Mouse (Mus musculus): ENCODE results near the gene Fam83d. TPM values are rescaled to one million over a fixed set of nuclear protein-coding genes. Genes with fewer than 3 reads are reported as not detected.
A peak's percentile ranks its signal among the peaks of the same experiment; 100 is the strongest.

The Fam83d gene
- polyA plus RNA-seq (2015; fragmentation: Nextera tagmentation; extraction: Ambion mirVana): 22.0 and 22.8 TPM in 2 replicates

- H3K36me3 ChIP-seq: no peaks in the 10 kb centered on the region
- peak; percentile 98 for ATAC-seq (replicated peaks)
- under 1% methylated on average over 48 of the region's 48 CpGs for WGBS
- peak within 1 kb of the TSS; percentile 47 for H3K9ac ChIP-seq (replicated peaks)
- no peak within 1 kb of the TSS for H3K27ac ChIP-seq (replicated peaks)
- H3K4me1 ChIP-seq: peaks cover 51% of the 10 kb centered on the region
- H3K9me3 ChIP-seq: no peaks in the 10 kb centered on the region
- peak within 1 kb of the TSS; percentile 55 for H3K4me3 ChIP-seq
- H3K27me3 ChIP-seq: no peaks in the 10 kb centered on the region
- peak within 1 kb of the TSS; percentile 94 for H3K4me2 ChIP-seq (replicated peaks)
These were observed at the start of gene Fam83d for GRCm38 (mm10) chr2:158767742-158768339. Gene Fam83d, plus strand, starts transcription at chr2:158768093.

- WGBS: 89% methylated on average over 12 of the region's 12 CpGs
- Histone ChIP-seq H3K27me3 (no peaks in the 10 kb centered on the region), H3K9ac (replicated peaks) (no peak overlapping the region), H3K4me2 (replicated peaks) (no peak overlapping the region), H3K4me3 (no peak overlapping the region), H3K9me3 (no peaks in the 10 kb centered on the region), H3K36me3 (no peaks in the 10 kb centered on the region), H3K4me1 (0 out of 2 replicates have a peak, but pooled peaks cover 5% of the 10 kb centered on the region), H3K27ac (replicated peaks) (no peak overlapping the region)
- ATAC-seq (replicated peaks): no peak
These were observed 48.9 kb upstream of the Fam83d start for GRCm38 (mm10) chr2:158718816-158719549.

GRCm38 (mm10) chr2:158720715-158721370 lies 47.0 kb upstream of the Fam83d start:
- no peaks in the 10 kb centered on the region for H3K36me3 ChIP-seq
- H3K4me3 ChIP-seq: no peak overlapping the region
- WGBS: 76% methylated on average over 16 of the region's 16 CpGs
- no peak for ATAC-seq (replicated peaks)
- no peaks in the 10 kb centered on the region for H3K27me3 ChIP-seq
- H3K9ac ChIP-seq (replicated peaks): no peak overlapping the region
- no peak overlapping the region for H3K4me2 ChIP-seq (replicated peaks)
- H3K27ac ChIP-seq (replicated peaks): no peak overlapping the region
- H3K9me3 ChIP-seq: no peaks in the 10 kb centered on the region
- H3K4me1 ChIP-seq: 0 out of 2 replicates have a peak, but pooled peaks cover 5% of the 10 kb centered on the region

- Histone ChIP-seq H3K36me3 (no peaks in the 10 kb centered on the region), H3K4me3 (no peak overlapping the region), H3K9me3 (no peaks in the 10 kb centered on the region), H3K4me2 (replicated peaks) (no peak overlapping the region), H3K4me1 (0 out of 2 replicates have a peak, but pooled peaks cover 5% of the 10 kb centered on the region), H3K27ac (replicated peaks) (no peak overlapping the region), H3K9ac (replicated peaks) (no peak overlapping the region), H3K27me3 (no peaks in the 10 kb centered on the region)
- no peak for ATAC-seq (replicated peaks)
- 41% methylated on average over 3 of the region's 3 CpGs for WGBS
These were observed 46.4 kb upstream of the Fam83d start for GRCm38 (mm10) chr2:158721481-158721880.

GRCm38 (mm10) chr2:158722135-158722534 lies 45.8 kb upstream of the Fam83d start:
- Histone ChIP-seq H3K4me2 (replicated peaks) (no peak overlapping the region), H3K4me1 (0 out of 2 replicates have a peak, but pooled peaks cover 5% of the 10 kb centered on the region), H3K27me3 (no peaks in the 10 kb centered on the region), H3K9ac (replicated peaks) (no peak overlapping the region), H3K36me3 (no peaks in the 10 kb centered on the region), H3K27ac (replicated peaks) (no peak overlapping the region), H3K4me3 (no peak overlapping the region), H3K9me3 (no peaks in the 10 kb centered on the region)
- ATAC-seq (replicated peaks): no peak
- WGBS: 88% methylated on average over 4 of the region's 4 CpGs

GRCm38 (mm10) chr2:158722991-158723551 lies 44.8 kb upstream of the Fam83d start:
- ATAC-seq (replicated peaks): no peak
- H3K27ac ChIP-seq (replicated peaks): no peak overlapping the region

GRCm38 (mm10) chr2:158723806-158724205 lies 44.1 kb upstream of the Fam83d start:
- Histone ChIP-seq H3K9ac (replicated peaks) (no peak overlapping the region), H3K4me3 (no peak overlapping the region), H3K4me2 (replicated peaks) (no peak overlapping the region), H3K9me3 (no peaks in the 10 kb centered on the region), H3K4me1 (0 out of 2 replicates have a peak, but pooled peaks cover 5% of the 10 kb centered on the region), H3K36me3 (no peaks in the 10 kb centered on the region), H3K27me3 (no peaks in the 10 kb centered on the region), H3K27ac (replicated peaks) (no peak overlapping the region)
- WGBS: 54% methylated on average over 6 of the region's 6 CpGs
- no peak for ATAC-seq (replicated peaks)

More at GRCm38 (mm10) chr2:158722991-158723551, 44.8 kb upstream of the Fam83d start:
- Histone ChIP-seq H3K4me3 (no peak overlapping the region), H3K4me2 (replicated peaks) (no peak overlapping the region), H3K36me3 (no peaks in the 10 kb centered on the region), H3K9ac (replicated peaks) (no peak overlapping the region), H3K4me1 (0 out of 2 replicates have a peak, but pooled peaks cover 5% of the 10 kb centered on the region), H3K27me3 (no peaks in the 10 kb centered on the region), H3K9me3 (no peaks in the 10 kb centered on the region)
- WGBS: 58% methylated on average over 6 of the region's 6 CpGs

- H3K27ac ChIP-seq (replicated peaks): no peak overlapping the region
- H3K4me3 ChIP-seq: no peak overlapping the region
- ATAC-seq (replicated peaks): no peak
- H3K4me1 ChIP-seq: 0 out of 2 replicates have a peak, but pooled peaks cover 5% of the 10 kb centered on the region
- no peaks in the 10 kb centered on the region for H3K27me3 ChIP-seq
- H3K9me3 ChIP-seq: no peaks in the 10 kb centered on the region
- H3K9ac ChIP-seq (replicated peaks): no peak overlapping the region
- WGBS: 72% methylated on average over 6 of the region's 6 CpGs
- no peak overlapping the region for H3K4me2 ChIP-seq (replicated peaks)
- H3K36me3 ChIP-seq: no peaks in the 10 kb centered on the region
These were observed 41.6 kb upstream of the Fam83d start for GRCm38 (mm10) chr2:158726252-158726651.

GRCm38 (mm10) chr2:158728061-158728815 lies 39.7 kb upstream of the Fam83d start:
- Histone ChIP-seq H3K27me3 (no peaks in the 10 kb centered on the region), H3K9me3 (no peaks in the 10 kb centered on the region), H3K9ac (replicated peaks) (no peak overlapping the region), H3K36me3 (no peaks in the 10 kb centered on the region), H3K4me2 (replicated peaks) (no peak overlapping the region), H3K4me3 (no peak overlapping the region), H3K4me1 (no peaks in the 10 kb centered on the region), H3K27ac (replicated peaks) (no peak overlapping the region)
- WGBS: 42% methylated on average over 7 of the region's 7 CpGs
- ATAC-seq (replicated peaks): no peak

GRCm38 (mm10) chr2:158730896-158731295 lies 37.0 kb upstream of the Fam83d start:
- Histone ChIP-seq H3K9ac (replicated peaks) (no peak overlapping the region), H3K4me3 (no peak overlapping the region), H3K9me3 (no peaks in the 10 kb centered on the region), H3K4me1 (peaks cover 9% of the 10 kb centered on the region), H3K27ac (replicated peaks) (no peak overlapping the region), H3K27me3 (no peaks in the 10 kb centered on the region), H3K36me3 (no peaks in the 10 kb centered on the region), H3K4me2 (replicated peaks) (no peak overlapping the region)
- ATAC-seq (replicated peaks): no peak
- 81% methylated on average over 3 of the region's 3 CpGs for WGBS

GRCm38 (mm10) chr2:158732521-158732920 lies 35.4 kb upstream of the Fam83d start:
- Histone ChIP-seq H3K9ac (replicated peaks) (no peak overlapping the region), H3K4me3 (no peak overlapping the region), H3K4me1 (peaks cover 9% of the 10 kb centered on the region), H3K36me3 (no peaks in the 10 kb centered on the region), H3K27me3 (no peaks in the 10 kb centered on the region), H3K27ac (replicated peaks) (no peak overlapping the region), H3K9me3 (no peaks in the 10 kb centered on the region), H3K4me2 (replicated peaks) (no peak overlapping the region)
- 86% methylated on average over 9 of the region's 9 CpGs for WGBS
- no peak for ATAC-seq (replicated peaks)

Measured in forebrain, embryonic 15.5 days (tissue).